Mouse (Mus musculus) lung, adult 2 months (tissue): ENCODE results near the gene Slc23a2. TPM values are rescaled to one million over a fixed set of nuclear protein-coding genes. Genes with fewer than 3 reads are reported as not detected.

Experiments used
- DNase-seq: peaks from one replicate; pipeline ENCODE4 v3.0.0; 2022
- H3K4me1 ChIP-seq: fragments of 200-500 bp; 2 replicates; pipeline ENCODE4 v1.6.1; 2011; ENCODE audit warnings: low read length; ENCODE audit not compliant: control insufficient read depth, insufficient read depth
- H3K4me3 ChIP-seq: fragments of 200-500 bp; replicated peaks from 2 replicates; pipeline ENCODE3; 2011; ENCODE audit warnings: low read depth, mild to moderate bottlenecking, control low read depth, low read length; ENCODE audit errors: extremely low read depth
- CTCF ChIP-seq: fragments of 200-500 bp; IDR thresholded peaks from 2 replicates; pipeline ENCODE4 v1.5.1; 2011; ENCODE audit warnings: mild to moderate bottlenecking, low read length, control low read depth; ENCODE audit not compliant: insufficient read depth
- POLR2A ChIP-seq: fragments of 200-500 bp; IDR thresholded peaks from 2 replicates; pipeline ENCODE4 v1.6.1; 2011; ENCODE audit warnings: low read depth, mild to moderate bottlenecking, control low read depth, low read length, borderline replicate concordance; ENCODE audit errors: extremely low read depth
- WGBS: fragments of 180-500 bp; shearing (Covaris S2); methylation state at CpG from one replicate; pipeline ENCODE4 v1.1.7; 2018; 5-methylcytosine and 5-hydroxymethylcytosine counted together
- polyA plus RNA-seq: library from polyadenylated mRNA; depleted of rRNA; stranded (reverse); fragments of >200 nt; gene quantifications from 2 replicates; pipeline ENCODE4 v1.2.3, GENCODE M21; 2012

The Slc23a2 gene
- polyA plus RNA-seq, 1 experiment, result 82.2 TPM

GRCm38 (mm10) chr2:132019372-132019811 lies 125.5 kb downstream of the Slc23a2 start:
- no peak for DNase-seq
- WGBS, result 49% methylated on average over 3 of the region's 3 CpGs
- H3K4me3 ChIP-seq, result no peak overlapping the region
- no peak for TF ChIP-seq POLR2A
- peaks cover 26% of the 10 kb centered on the region for H3K4me1 ChIP-seq

DNA sequence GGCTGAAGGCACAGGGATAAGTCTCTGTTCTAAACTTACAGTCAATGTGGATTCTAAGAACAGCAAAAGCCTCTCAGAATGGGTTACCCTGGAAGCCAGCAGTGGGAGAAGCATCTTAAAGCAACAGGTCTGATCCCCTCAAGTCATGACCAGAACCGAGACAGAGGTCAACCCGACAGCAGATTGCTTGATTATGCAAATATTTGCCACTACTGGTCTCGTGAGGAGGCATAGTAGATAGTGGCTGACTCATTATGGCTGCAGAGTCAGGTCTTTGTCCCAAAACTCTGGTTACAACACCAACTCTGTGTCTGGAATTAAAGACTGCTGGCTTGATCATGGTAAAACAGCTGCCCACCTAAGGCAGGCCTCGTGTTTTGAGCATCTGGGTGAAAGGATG lies 126.8 kb downstream of the Slc23a2 start:
- TF ChIP-seq CTCF (no peak), POLR2A (no peak)
- WGBS, result 51% methylated on average over 4 of the region's 4 CpGs
- H3K4me1 ChIP-seq, result peaks cover 26% of the 10 kb centered on the region
- DNase-seq, result no peak
- H3K4me3 ChIP-seq, result no peak overlapping the region

DNA sequence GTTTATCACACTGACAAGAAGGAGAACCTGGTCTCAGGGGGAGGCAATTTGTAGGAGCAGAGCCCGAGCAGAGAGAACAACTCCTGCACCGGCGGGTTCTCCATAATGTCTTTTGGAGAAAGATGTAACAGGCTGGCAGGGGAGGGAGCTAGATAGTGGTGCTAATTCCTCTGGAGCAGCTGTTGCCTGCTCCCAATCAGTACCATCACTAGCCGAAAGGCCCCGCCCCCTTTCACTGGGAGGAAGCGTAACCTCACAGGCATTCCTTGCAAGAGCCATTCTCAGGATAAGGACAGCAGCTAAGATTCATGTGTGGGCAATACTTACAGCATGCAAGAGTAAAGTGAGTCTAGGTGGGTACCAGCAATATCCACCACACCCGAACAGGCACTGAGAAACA lies 127.3 kb downstream of the Slc23a2 start:
- TF ChIP-seq CTCF, result no peak
- no peak for TF ChIP-seq POLR2A
- Histone ChIP-seq H3K4me1 (peaks cover 26% of the 10 kb centered on the region), H3K4me3 (no peak overlapping the region)
- 54% methylated on average over 7 of the region's 7 CpGs for WGBS
- no peak for DNase-seq

- WGBS, result 98% methylated on average over 1 of the region's 1 CpGs
- peaks cover 15% of the 10 kb centered on the region for H3K4me1 ChIP-seq
- H3K4me3 ChIP-seq, result no peak overlapping the region
- TF ChIP-seq POLR2A, result no peak
- TF ChIP-seq CTCF, result no peak
- DNase-seq, result no peak
These were observed 128.9 kb downstream of the Slc23a2 start for GRCm38 (mm10) chr2:132016034-132016433.

GRCm38 (mm10) chr2:132013152-132013551 lies 131.8 kb downstream of the Slc23a2 start:
- no peak for TF ChIP-seq CTCF
- no peak for DNase-seq
- no peak overlapping the region for H3K4me3 ChIP-seq
- peaks cover 7% of the 10 kb centered on the region for H3K4me1 ChIP-seq
- 86% methylated on average over 4 of the region's 4 CpGs for WGBS

DNA sequence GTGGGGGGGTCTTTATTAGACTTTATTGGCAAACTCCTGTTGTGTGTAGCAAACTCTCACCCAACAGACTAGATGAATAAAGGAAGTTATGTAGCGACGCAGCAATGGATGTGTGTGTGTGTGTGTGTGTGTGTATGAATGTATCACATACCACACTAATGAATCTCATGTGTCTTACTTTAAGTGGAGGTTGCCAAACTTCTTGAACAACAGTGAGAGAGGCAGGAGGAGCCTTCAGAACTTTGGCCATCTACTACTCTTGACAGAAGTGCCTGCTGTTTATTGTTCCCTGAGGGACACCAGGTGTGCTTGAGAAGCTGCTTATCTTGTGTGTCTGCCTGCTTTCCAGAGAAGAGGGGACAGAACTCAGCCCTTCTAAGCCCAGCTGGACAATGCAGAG lies 134.1 kb downstream of the Slc23a2 start:
- H3K4me3 ChIP-seq, result no peak overlapping the region
- peaks cover 13% of the 10 kb centered on the region for H3K4me1 ChIP-seq
- 66% methylated on average over 2 of the region's 2 CpGs for WGBS
- TF ChIP-seq CTCF (no peak), POLR2A (no peak)
- DNase-seq, result no peak

- 55% methylated on average over 4 of the region's 4 CpGs for WGBS
- no peak for DNase-seq
- H3K4me1 ChIP-seq, result peaks cover 18% of the 10 kb centered on the region
- H3K4me3 ChIP-seq, result no peak overlapping the region
- TF ChIP-seq POLR2A, result no peak
- TF ChIP-seq CTCF, result no peak
These were observed 136.7 kb downstream of the Slc23a2 start for GRCm38 (mm10) chr2:132008186-132008585.

DNA sequence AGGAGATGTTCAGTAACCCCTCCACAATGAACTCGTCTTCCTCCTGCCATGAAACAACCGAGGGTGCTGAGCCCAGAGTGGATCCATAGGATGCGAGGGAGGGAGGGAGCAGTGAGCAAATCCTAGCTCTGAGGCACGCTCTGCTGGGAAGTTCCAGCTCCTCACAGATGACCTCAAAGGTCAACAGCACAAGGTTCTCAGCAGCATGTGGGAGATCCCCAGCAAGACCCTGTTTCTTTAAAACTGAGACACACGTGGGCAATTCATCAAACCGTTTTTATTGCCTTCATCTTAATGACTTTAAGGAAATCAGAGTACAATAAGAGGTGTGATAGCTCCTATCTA lies 137.5 kb downstream of the Slc23a2 start:
- WGBS, result 67% methylated on average over 6 of the region's 6 CpGs
- no peak for DNase-seq
- TF ChIP-seq POLR2A, result no peak
- no peak for TF ChIP-seq CTCF

GRCm38 (mm10) chr2:132006561-132007474 lies 138.1 kb downstream of the Slc23a2 start:
- TF ChIP-seq POLR2A, result no peak
- Histone ChIP-seq H3K4me3 (no peak overlapping the region), H3K4me1 (peaks cover 18% of the 10 kb centered on the region)
- WGBS, result 65% methylated on average over 18 of the region's 18 CpGs
- DNase-seq, result peak; percentile 85

More for the DNA sequence above, 137.5 kb downstream of the Slc23a2 start:
- Histone ChIP-seq H3K4me1 (peaks cover 18% of the 10 kb centered on the region), H3K4me3 (no peak overlapping the region)

GRCm38 (mm10) chr2:132005445-132005844 lies 139.5 kb downstream of the Slc23a2 start:
- WGBS, result 76% methylated on average over 4 of the region's 4 CpGs
- Histone ChIP-seq H3K4me1 (peaks cover 18% of the 10 kb centered on the region), H3K4me3 (no peak overlapping the region)
- TF ChIP-seq CTCF (no peak), POLR2A (no peak)
- no peak for DNase-seq
